Mouse (Mus musculus) T-helper 17 cell (primary cell): Measurements from ENCODE around the gene Pde4b.

ENCODE experiments used
- in situ Hi-C, 2 experiments: fragments of 300-600 bp; cut with MboI, MseI; formaldehyde crosslinking; loops; 1 replicate in 1 of 2; 2 replicates in 1 of 2; pipeline ENCODE4 v1.15.1; 2025; ENCODE audit warnings: high pct_unique_total_duplicates in 2 of 2

Pde4b gene

GRCm38 (mm10) chr4:102087091-102087565, at the start of gene Pde4b:
TSS of gene Pde4b (plus strand) at chr4:102087543.
- in situ Hi-C loops = no loop called here

DNA sequence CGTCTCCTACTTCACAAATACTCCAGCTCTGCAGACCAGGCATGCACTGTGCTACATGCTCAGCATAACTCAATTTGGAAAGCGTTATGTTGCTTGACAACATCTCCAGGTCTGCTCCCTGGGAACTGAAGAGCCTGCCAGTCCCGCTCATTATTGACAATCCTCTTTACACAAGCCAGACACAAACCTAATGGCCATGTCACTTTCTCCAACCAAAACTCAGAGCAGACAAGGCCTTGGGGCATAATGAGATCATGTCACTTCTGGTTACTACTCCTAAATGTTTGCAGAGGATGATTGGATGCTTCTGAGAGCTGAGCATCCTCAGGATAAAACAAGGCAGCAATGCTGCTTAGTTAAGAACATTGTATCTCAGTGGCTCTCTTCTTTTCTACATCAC, 47.2 kb upstream of the Pde4b start:
- in situ Hi-C loops = loop anchor here in 1 of 2 experiments (10.0 kb wide), 1 partner anchor 1885 kb away; no protein-coding TSS in a partner anchor

DNA sequence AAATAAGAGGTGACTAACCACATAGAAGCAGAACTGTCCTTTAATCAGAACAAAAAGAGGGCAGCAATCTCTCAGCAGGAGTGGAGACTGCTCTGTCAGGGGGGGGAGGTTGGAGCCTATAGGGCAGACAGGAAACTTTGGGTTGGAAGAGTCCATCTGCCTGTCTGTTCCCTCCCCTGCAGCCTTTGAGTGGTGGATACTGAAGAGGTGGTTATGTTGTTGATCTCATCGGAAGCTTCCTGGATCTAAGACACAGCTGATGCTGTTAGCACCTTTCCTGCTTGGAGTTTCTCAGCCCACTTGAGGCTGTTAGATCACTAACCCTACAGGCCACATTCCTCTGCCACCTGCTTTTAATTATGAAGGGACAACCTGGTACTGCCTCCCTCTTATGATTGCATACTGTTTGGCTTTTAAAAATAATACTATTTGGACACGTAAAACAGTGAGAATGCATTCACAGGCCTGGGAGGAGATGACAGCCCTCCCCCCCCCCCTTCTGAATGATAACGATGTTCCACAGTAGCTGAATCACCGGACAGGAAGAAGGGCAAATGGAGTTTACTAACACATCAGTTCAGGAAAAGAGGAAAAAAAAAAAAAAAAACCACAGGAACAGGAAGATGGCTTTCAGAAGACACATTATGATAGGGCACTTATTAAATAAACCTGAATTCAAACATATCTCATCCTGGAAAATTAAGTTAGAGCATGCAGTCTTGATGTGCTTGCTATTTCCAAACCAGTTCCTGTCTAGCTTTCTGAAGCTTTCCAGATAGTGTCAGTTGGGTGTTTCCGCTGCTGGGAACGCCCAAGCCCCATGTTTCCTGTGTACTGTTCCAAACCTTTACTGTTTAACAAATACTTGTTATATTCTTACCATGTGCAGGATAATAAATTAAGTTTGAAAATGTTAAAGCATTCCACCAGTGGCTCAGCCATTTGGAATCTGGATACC, 41.9 kb upstream of the Pde4b start:
- in situ Hi-C loops = loop anchor here in 1 of 2 experiments (10.0 kb wide), 1 partner anchor 1879 kb away; no protein-coding TSS in a partner anchor

DNA sequence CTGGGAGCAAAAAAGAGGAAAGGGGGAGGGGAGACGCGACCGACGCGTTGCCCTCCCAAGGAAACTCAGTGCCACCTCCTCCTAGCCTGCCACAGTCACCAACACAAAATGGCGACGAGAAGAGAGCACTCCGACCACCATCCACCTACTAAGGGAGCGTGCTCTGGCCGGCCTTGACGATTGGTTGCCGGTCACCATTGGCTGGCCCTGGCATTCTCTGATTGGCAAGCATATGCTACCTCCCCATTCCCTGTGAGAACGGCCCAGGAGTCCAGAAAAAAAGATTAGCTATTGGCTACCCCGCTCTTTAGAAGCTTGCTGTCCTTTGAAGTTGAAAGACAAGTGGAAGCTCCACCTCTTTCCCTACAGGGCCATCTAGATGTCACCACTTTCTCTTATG, 38.0 kb upstream of the Pde4b start:
- in situ Hi-C loops = loop anchor here in 1 of 2 experiments (10.0 kb wide), 1 partner anchor 1875 kb away; no protein-coding TSS in a partner anchor

GRCm38 (mm10) chr4:102061322-102061721, 26.0 kb upstream of the Pde4b start:
- in situ Hi-C loops = no loop called here

GRCm38 (mm10) chr4:102069314-102069713, 18.0 kb upstream of the Pde4b start:
- in situ Hi-C loops = no loop called here

- in situ Hi-C loops = no loop called here
Measured at GRCm38 (mm10) chr4:102086336-102086735, 1.0 kb upstream of the Pde4b start.

DNA sequence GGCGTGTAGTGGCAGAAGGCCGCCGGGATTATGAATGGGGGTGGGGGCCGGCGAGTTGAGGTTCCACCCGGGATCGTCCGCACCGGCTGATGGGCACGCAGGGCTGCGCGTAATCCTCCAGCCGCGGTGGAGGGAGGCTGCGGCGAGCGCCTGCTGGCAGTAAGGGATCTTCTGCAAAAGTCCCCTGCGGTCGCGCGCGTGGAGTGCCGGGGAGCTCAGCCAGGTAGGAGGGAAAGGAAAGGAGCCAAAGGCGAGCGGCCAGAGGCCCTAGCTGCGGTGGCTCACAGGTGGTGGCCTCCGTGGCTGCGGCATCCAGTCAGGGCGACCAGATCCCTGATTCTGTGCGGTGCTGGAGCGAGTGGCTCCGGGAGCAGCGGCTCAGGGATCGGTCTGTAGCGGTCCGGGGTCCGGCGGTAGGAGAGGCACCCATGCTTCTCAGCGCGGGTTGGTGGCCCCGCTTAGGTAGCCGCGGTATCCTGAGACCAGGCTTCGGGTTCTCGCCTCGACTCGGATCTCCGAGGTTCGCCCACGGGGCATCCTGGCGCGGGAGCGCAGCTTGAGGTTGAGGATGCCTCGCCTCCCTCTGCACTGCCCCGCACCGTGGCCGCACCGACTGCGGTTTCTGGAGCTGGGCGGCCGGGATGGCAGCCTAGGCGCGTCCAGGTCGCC, 357 bp downstream of the Pde4b start:
- in situ Hi-C loops = no loop called here

DNA sequence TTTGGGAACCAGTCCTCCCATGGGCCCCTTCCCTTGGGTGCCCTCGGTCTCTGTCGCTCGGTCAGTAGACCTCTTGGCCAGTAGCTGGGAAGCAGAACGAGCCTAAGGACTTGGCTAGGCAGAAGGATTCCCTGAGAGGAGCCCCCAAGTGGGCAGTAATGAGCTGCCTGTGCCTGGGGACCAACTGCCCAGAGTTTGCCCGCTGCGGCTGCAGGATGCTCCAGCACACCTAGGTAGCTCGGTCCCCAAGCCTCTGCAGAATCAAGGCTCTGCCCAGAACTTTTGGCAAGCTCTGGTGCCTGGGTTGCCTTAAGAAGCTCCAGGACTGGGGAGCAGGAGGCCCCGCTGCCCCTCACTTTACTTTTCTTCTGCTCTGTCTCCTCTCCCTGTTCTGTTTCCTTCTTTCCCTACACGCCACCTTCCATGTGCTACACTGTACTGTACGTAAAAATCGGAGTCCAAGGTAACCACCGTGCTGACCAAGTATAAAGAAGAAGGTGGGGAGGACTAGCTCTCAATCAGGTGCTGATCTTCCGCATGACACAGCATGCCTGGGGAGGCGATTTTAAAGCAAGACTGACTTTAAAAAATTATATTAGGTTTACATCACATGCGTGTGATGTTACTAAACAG, 1.0 kb downstream of the Pde4b start:
- in situ Hi-C loops = no loop called here

DNA sequence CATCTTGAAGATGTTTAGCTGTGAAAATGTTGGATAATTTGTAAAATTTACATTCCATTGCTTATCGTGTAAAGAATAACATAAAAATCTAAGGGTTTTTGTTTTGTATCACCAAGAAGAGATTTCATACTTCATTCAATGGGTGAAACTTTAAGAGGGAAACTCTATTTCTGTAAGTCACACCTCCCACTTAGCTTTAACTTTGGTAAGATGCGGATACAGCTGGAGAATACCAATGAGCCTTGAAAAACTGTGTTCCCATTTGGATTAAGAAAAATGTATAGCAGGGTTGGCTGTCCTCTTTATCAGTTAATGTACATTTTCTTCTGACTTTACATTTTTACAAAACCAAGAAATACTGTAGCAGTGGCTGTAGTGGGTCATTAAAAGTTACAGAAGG, 8.5 kb downstream of the Pde4b start:
- in situ Hi-C loops = loop anchor here in 1 of 2 experiments (5.0 kb wide), 1 partner anchor 36 kb away; no protein-coding TSS in a partner anchor

DNA sequence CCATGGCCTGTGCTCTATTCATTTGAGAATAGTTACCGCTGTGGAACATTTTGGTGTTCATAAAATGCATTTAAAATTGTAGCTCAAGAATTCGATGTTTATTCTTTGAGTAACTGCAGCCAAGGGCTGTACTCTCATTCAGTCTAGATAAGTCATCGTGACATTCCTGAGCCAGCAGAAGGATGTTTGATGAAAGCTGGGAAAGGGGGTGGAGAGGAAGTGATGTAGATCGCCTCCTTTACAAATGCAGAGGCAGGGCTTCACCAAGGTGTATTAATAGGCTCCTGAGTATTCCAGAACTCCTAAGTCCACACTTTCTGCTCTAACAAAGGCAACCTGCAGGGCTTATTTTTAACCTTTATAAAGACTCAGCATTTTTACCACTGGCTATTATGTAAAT, 14.9 kb downstream of the Pde4b start:
- in situ Hi-C loops = no loop called here

GRCm38 (mm10) chr4:102104534-102105014, 17.2 kb downstream of the Pde4b start:
- in situ Hi-C loops = no loop called here

GRCm38 (mm10) chr4:102106771-102107170, 19.4 kb downstream of the Pde4b start:
- in situ Hi-C loops = no loop called here

- in situ Hi-C loops = no loop called here
Measured at GRCm38 (mm10) chr4:102119454-102119853, 32.1 kb downstream of the Pde4b start.

DNA sequence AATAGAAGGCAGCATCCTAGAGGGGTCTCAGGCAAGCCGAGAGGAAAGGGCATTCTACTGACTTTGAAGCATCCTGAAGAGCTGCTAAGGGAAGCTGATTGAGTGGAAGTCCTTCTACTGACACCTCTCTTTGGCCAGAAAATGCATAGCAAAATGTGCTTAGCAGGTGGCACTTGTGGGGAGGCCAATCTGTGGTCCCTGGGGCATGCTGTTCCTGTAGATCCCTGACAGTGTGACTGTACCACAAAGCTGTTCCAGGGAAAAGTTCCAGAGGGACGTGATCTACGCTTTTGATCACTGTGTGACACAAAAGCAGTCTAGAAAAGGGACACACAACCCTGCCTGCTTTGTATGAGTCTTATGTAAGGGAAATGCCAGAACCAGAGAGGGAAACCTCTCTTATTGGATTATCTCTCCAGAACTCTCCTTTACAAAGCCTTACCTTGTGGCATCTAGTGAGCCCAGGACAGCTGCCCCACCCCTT, 49.1 kb downstream of the Pde4b start:
- in situ Hi-C loops = no loop called here

- in situ Hi-C loops = no loop called here
Measured at GRCm38 (mm10) chr4:102138346-102138745, 51.0 kb downstream of the Pde4b start.

DNA sequence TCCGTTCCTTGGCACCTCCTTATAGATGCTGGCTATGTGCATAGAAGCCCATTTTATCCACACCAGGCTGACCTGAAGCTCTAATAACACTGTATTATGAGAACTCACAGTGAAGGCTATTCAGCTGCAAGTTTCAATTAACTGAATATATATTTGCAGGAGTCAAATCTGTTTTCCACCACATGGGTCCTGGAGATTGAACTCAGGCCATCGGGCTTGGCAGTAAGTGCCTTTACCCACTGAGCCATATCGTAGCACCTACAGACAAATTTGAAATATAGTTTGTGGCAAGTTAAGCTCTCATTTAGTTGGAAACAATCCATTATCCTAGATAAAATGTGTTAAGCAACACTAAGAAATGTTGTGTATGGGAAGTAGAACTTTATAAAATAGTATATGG, 53.9 kb downstream of the Pde4b start:
- in situ Hi-C loops = no loop called here

DNA sequence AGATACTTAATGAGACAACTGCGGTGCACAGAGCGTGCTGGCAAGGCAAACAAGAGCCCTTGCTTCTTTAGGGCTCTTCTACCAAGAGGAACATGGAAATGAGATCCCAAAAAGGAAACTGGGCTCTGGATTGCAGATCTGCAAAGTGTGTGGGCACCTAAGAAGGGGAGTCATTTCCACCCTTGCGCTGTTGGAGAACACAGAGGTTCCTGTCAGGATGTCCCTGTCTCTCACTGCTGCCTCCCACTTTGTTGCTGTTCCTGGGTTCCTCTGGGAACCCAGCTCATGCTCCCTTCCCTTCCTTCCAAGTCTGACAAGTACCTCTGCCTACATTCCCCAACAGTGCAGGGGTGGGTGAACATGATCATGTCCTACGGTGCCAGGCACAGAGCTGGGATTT, 61.4 kb downstream of the Pde4b start:
- in situ Hi-C loops = no loop called here

DNA sequence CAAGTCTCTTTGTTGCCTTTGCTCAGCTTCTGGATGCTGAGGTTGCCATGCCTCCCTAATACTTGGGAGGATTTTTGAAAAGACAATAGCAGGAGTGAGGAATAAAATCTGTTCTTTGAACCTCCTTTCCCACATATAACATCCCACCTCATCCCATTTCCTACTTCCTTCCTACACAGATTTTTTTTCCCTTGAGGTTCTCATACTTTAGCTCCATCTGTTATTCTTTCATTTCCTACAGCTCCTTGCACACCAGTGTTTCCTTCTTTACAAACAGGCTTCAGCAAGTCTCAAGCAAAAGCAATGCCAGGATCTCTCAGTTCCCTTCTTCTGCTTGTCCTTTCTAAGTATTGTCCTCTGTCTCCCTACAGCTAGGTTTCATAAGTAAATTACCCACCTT, 71.8 kb downstream of the Pde4b start:
- in situ Hi-C loops = no loop called here

- in situ Hi-C loops = no loop called here
Measured at GRCm38 (mm10) chr4:102171636-102172035, 84.3 kb downstream of the Pde4b start.

DNA sequence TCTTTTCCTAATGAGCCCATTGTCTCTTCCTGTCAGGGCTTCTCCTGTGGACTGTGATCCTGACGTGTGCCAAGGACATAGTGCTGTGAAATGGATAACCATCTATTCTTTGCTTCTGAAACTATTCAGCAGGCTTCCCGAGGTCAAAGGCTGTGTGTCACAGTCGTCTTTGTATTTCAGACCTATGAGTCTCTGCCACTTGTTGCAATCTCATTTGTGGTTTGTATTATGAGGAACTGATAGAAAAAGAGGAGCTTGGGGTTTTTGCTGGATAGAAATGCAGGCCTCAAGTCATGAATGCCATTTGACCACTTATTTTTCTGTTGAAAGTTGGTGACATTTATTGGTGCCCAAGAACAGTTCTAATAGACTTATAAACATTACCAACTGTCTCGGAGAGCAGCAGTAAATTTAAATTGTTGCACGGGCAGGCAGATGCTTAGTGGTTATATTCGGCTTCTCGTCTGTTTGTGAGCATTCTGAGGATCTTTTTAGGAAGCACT, 85.4 kb downstream of the Pde4b start:
- in situ Hi-C loops = no loop called here
